Mouse (Mus musculus): ENCODE results near the gene Arhgap10.

Gene Arhgap10

DNA sequence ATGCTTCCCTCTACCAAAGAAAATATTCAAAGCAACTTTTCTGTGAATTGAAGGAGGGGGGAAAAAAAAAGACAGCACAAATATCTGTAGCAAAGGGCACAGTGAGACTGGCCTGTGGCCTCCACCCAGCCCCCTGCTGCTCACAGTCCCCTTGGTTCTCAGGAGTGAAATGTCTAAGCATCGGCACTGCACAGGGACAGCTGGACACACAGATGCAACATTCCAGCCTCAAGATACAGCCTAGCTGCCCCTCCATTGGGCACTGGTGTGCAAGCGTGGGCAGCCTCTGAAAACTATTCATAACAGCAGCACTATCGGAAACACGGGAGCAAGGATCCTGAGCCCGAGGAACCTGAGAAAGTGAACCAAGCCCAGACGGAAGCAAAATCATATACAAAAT, 113.7 kb downstream of the Arhgap10 start:
- no peak for DNase-seq (ENCODE audit: low spot score)

- DNase-seq (ENCODE audit: low spot score), result no peak
Measured at GRCm38 (mm10) chr8:77401934-77402333, 115.8 kb downstream of the Arhgap10 start.

- no peak for DNase-seq (ENCODE audit: low spot score)
Measured at GRCm38 (mm10) chr8:77401140-77401539, 116.6 kb downstream of the Arhgap10 start.

GRCm38 (mm10) chr8:77384080-77384479, 133.7 kb downstream of the Arhgap10 start:
- DNase-seq (ENCODE audit: low spot score), result no peak

DNA sequence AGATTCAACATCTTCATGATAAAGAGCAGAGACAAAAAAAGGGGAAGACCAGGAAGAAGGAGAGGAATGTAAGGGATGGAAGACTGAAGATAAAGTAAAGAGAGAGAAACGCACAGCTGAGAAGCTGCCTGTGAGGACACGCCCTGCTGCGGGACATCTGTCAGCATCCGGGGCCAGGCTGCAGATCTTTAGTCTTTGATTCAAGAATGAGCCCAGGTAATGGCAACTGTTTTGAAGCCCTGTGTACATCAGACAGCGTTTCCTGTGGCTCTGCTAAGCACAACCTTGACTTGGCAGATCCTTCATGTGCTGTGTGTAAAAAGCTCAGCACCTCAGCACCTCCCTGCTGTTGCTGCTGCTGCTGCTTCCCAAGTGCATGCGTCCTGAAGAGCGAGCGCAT, 134.1 kb downstream of the Arhgap10 start:
- DNase-seq (ENCODE audit: low spot score), result no peak

GRCm38 (mm10) chr8:77380844-77381243, 136.9 kb downstream of the Arhgap10 start:
- DNase-seq (ENCODE audit: low spot score), result no peak

DNA sequence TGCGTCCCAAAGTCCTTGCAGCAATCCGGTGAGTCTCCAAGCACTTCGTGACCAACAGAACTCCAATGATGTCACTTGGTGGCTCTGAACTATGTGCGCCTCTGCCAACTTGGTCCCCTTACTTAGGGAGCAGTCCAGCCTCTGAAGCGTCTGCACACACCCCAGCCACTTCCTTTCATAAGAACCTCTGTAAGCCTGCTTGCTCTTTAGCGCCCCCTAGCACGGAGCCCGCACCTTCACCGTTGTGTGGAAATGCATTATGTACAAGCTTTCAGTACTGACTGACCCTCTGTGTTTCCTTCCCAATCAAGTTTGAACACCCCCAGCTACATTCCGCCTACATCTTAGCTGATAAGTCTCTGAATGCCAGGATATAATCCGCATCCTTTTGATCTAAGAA, 138.5 kb downstream of the Arhgap10 start:
- DNase-seq (ENCODE audit: low spot score), result no peak

GRCm38 (mm10) chr8:77376451-77376853, 141.3 kb downstream of the Arhgap10 start:
- DNase-seq (ENCODE audit: low spot score), result peak; percentile 79

- DNase-seq (ENCODE audit: low spot score), result no peak
Measured at GRCm38 (mm10) chr8:77375999-77376398, 141.8 kb downstream of the Arhgap10 start.

GRCm38 (mm10) chr8:77371006-77371405, 146.7 kb downstream of the Arhgap10 start:
- no peak for DNase-seq (ENCODE audit: low spot score)

- DNase-seq (ENCODE audit: low spot score), result peak; percentile 24
Measured at GRCm38 (mm10) chr8:77370308-77370707, 147.4 kb downstream of the Arhgap10 start.

DNA sequence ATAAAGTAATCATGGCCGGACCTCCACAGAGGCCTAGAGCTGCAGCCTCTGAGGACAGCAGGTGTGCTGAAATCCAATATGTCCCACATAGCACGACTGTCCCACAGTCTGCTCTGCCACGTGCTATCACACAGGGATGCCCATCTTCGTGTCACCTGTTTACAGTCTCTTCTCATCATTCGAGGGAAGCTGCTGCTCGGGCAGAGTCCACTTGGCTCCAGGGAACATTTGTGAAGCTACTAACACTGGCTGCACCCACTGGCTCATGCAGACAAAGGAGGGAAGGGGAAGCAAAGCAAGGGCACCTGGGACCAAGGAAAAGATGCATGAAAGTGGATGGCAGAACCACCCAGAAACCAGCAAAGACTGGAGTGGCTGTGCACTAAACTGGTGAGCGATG, 148.1 kb downstream of the Arhgap10 start:
- DNase-seq (ENCODE audit: low spot score), result no peak

DNA sequence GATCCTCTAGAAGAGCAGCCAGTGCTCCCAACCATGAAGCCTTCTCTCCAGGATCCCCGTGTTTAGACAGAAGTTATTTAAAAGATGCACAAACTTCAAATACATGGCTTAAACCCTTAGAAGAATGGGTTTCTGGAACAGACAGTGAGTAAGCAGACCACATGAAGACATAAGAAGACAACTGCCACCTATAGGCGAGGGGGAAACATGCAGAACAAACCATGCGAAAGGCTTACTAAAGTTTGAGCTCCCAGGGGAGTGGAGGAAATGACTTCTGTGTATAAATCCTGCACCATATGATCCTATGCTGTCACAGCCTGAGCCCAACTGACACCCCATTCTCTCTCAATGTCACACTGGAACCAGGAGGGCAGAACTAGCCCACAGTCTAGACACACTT, 150.7 kb downstream of the Arhgap10 start:
- DNase-seq (ENCODE audit: low spot score), result no peak

- DNase-seq (ENCODE audit: low spot score), result no peak
Measured at GRCm38 (mm10) chr8:77366446-77366845, 151.3 kb downstream of the Arhgap10 start.

GRCm38 (mm10) chr8:77365990-77366389, 151.8 kb downstream of the Arhgap10 start:
- DNase-seq (ENCODE audit: low spot score), result no peak

DNA sequence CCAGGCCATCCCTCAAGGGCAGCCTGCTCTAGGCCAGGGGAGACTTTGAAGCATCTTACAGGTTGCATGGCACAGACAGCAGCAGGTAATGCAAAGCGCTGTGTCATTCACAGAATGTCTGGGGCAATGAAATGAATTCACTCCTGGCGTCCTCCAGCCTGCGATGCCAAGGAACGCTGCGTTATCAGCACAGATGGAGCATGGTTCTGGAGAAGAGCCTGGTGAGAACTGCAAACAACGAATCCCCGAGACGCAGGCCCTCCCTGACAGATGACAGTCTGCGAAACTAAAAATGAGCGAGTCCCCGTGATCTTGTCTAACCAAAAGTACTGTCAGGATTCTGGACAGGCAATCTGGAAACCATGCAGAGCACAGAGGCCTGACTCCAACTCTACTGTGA, 153.3 kb downstream of the Arhgap10 start:
- no peak for DNase-seq (ENCODE audit: low spot score)

- DNase-seq (ENCODE audit: low spot score), result no peak
Measured at GRCm38 (mm10) chr8:77360853-77361252, 156.9 kb downstream of the Arhgap10 start.

DNA sequence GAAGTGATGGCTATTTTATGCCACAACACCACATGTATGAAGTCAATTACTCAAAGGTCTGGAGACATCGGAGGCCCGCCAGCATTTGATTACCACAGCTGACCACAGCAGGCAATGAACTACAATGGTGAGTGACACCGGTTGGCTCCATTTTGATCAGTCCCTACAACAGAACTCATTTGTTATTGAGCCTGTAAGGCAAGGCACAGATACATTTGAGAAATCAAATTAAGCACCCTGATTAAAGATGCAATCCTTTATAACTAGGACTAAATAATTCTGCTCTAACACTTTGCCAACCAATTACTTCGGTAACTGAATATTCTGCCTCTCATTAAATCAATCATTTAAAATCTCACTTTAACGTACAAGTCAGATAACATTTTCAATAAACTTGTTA, 157.3 kb downstream of the Arhgap10 start:
- DNase-seq (ENCODE audit: low spot score), result no peak

DNA sequence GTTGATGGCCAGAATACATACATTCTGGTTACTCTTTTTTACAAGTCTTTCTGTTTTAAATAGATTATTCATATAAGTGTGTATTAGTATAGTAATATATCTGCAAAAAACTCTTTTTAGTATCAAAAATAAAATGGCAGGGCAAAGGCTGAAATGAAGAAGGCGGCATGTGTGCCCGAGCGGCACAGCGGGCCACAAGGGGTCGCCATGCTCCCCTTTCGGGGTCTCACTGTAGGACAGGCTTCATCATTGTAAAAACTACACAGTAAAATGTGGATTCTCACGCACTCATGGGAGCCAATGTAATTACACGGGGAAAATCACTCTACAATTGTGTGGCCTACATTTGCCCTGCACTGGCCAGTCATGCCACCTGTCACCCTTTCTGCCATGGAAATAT, 160.6 kb downstream of the Arhgap10 start:
- DNase-seq (ENCODE audit: low spot score), result no peak

GRCm38 (mm10) chr8:77355344-77355743, 162.4 kb downstream of the Arhgap10 start:
- no peak for DNase-seq (ENCODE audit: low spot score)

DNA sequence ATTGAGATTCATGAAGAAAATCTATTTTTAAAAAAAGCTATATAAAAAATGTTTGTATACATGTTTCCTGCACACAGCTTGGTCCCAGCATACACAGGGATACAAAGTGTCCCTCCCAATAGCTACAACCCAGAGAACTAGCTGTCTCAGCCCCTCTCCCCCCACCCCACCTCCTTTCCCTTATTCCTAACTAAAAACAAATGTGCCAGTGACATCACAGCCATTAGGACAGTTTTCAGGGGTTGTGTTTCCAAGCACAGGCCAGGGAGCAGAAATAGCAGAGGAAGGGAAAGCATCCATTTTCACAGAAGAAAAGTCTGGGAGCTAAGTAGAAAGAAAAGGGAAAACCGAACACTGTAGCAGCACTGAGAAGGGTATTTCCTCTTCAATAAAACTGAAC, 163.6 kb downstream of the Arhgap10 start:
- no peak for DNase-seq (ENCODE audit: low spot score)

DNA sequence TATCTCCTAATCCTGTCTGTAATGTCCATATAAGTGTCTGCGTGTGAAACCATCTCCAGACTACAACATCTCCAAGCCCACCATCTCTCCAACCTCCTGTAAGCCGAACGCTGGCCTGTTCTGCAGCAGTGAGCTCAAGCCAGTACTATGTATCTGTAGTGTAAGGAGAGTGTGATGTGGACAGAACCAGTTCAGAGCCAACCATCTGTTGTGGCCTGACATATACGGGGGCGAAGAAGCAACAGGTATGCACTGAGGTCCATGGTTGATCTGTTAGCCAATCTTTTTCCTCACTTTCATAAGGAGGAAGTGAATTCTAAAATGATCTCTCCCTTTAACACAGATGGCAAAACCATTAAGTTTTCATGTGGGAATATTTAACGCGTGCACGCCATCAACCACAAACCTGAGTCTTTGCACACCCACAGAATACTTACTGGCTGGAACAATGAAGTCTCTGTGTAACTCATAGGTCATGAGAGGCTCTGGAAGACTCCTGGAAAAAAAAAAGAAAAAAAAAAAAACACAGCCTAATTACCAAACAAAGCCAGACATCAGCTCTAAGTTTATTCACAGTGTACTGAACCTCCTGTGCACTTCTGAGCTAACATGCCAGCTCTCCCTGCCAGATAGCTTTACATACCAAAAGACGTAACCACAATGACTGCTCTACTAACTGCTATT, 166.4 kb downstream of the Arhgap10 start:
- DNase-seq (ENCODE audit: low spot score), result no peak

DNA sequence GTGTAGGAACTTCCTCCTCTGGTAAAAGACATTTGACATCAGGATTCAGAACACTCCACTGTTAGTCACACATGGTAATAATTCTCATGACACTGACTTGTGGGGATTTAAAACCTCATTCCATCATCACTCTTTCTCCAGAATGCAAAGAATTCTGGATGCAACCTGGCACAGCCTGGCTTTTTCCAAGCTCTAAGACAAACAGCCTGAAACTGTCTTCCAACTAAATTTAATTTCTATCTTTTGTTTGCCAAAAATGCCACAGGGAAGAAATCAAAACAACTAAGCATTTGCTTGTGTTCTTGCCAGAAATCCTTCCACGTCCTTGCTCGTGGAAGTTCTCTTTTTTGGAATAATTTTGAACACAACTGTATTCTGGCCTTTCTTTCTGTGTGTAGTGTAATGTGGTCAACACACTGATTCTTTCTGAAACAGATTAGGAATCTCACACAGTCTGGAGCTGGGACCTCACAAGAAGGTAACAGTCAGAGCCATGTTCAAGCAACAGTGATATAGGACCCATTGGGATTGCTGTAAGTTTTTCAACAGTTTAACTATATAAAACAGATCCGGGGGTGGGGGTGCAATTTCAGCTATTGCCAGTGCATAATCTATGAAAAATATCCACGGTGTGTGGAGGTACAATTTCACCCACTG, 167.5 kb downstream of the Arhgap10 start:
- DNase-seq (ENCODE audit: low spot score), result no peak

DNA sequence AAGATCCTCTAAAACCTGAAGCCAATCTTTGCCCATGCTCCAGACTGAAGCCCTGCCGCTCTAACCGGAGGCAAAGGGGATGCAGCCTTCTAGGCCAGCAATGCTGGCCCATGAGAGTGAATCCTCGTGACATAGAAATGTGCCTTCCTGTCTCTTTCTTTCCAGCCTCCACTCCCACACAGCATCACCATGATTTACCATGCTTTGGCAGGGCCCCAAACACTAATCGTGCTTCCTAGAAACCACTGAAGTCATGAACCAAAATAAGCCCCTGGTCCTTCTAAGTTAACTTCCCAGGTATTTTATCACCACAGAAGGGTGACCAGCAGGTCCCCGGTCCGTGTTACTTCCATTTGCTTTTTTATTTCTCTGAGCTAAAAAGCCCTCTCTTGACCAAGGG, 173.8 kb downstream of the Arhgap10 start:
- no peak for DNase-seq (ENCODE audit: low spot score)

All from MN1 (cell line).